8 mouse cellular contexts compared by ENCODE assay signal in the genomic region with DNA sequence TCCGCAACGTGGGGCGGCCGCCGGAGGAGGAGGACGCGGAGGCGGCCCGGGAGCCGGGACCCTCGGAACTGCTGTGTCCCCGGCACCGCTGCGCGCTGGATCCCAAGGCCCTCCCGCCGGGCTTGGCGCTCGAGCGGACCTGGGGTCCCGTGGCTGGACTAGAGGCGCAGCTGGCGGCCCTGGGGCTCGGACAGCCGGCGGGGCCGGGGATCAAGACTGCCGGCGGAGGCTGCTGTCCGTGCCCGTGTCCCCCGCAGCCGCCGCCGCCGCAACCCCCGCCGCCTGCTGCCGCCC. TPM values are rescaled to one million over a fixed set of nuclear protein-coding genes. Genes with fewer than 3 reads are reported as not detected.
DNase-seq lines count a peak whose midpoint lies in the region; ATAC-seq and TF ChIP-seq lines count a peak whose summit lies in the region.

No protein-coding gene starts in this region.

- H3K4me3 ChIP-seq in layer of hippocampus, adult 2 months: peak overlapping the region; percentile 77
- peak overlapping the region; percentile 70 for H3K4me3 ChIP-seq in embryonic facial prominence, embryonic 15.5 days (replicated peaks)
- peak overlapping the region; percentile 84 for H3K4me3 ChIP-seq in intestine, embryonic 14.5 days (ENCODE audit: low read depth, low read length)
- peak overlapping the region; percentile 97 for H3K4me3 ChIP-seq in lung, postnatal 0 days (ENCODE audit: low read depth, low read length)
- H3K4me3 ChIP-seq in stomach, postnatal 0 days (ENCODE audit: low read depth, low read length): peak overlapping the region; percentile 93

- H3K36me3 ChIP-seq in embryonic facial prominence, embryonic 15.5 days: no peaks in the 10 kb centered on the region
- no peaks in the 10 kb centered on the region for H3K36me3 ChIP-seq in intestine, embryonic 14.5 days (ENCODE audit: control insufficient read depth, insufficient read depth, low read length)
- no peaks in the 10 kb centered on the region for H3K36me3 ChIP-seq in lung, postnatal 0 days (ENCODE audit: insufficient read depth, low read length)
- H3K36me3 ChIP-seq in stomach, postnatal 0 days (ENCODE audit: control insufficient read depth, insufficient read depth, low read length): no peaks in the 10 kb centered on the region

- under 1% methylated on average over 30 of the region's 39 CpGs for WGBS in embryonic facial prominence, embryonic 15.5 days
- WGBS in intestine, embryonic 14.5 days: under 1% methylated on average over 35 of the region's 39 CpGs
- WGBS in lung, postnatal 0 days: 6% methylated on average over 10 of the region's 39 CpGs
- under 1% methylated on average over 21 of the region's 39 CpGs for WGBS in stomach, postnatal 0 days

- H3K4me1 ChIP-seq in embryonic facial prominence, embryonic 15.5 days: peaks cover 36% of the 10 kb centered on the region
- H3K4me1 ChIP-seq in intestine, embryonic 14.5 days (replicated peaks; ENCODE audit: control insufficient read depth, insufficient read depth, low read length): peaks cover 19% of the 10 kb centered on the region
- H3K4me1 ChIP-seq in lung, postnatal 0 days (ENCODE audit: insufficient read depth, low read depth, low read length): peaks cover 16% of the 10 kb centered on the region; the same call in 1 of the 2 replicates
- no peaks in the 10 kb centered on the region for H3K4me1 ChIP-seq in stomach, postnatal 0 days (replicated peaks; ENCODE audit: control insufficient read depth, insufficient read depth)

- peak in 1 of 2 experiments; percentile 28 for DNase-seq in layer of hippocampus, adult 2 months (ENCODE audit: low spot score in 2 of 2)
- DNase-seq in layer of hippocampus, adult 9-11 months: no peak
- peak; percentile 28 for DNase-seq in MN1 (ENCODE audit: low spot score)
- no peak for DNase-seq in intestine, embryonic 14.5 days (ENCODE audit: low spot score)
- DNase-seq in lung, postnatal 0 days (ENCODE audit: low spot score): peak; percentile 38
- DNase-seq in stomach, postnatal 0 days (ENCODE audit: low spot score): peak; percentile 52
- no peak for DNase-seq in layer of hippocampus, adult 9-10 months (ENCODE audit: low spot score)

- TF ChIP-seq EP300 in lung, postnatal 0 days (IDR thresholded peaks at IDR 0.05): no peak
- no peak for TF ChIP-seq EP300 in stomach, postnatal 0 days (optimal IDR thresholded peaks at IDR 0.05)

- TF ChIP-seq CTCF in layer of hippocampus, adult 2 months (conservative IDR thresholded peaks at IDR 0.05): no peak
- TF ChIP-seq CTCF in lung, postnatal 0 days (IDR thresholded peaks at IDR 0.05): no peak
- TF ChIP-seq CTCF in stomach, postnatal 0 days (IDR thresholded peaks at IDR 0.05; ENCODE audit: low read depth): no peak

- peak overlapping the region; percentile 80 for H3K4me2 ChIP-seq in embryonic facial prominence, embryonic 15.5 days (replicated peaks)
- peak overlapping the region; percentile 72 for H3K4me2 ChIP-seq in intestine, embryonic 14.5 days (ENCODE audit: low read length)
- H3K4me2 ChIP-seq in lung, postnatal 0 days (replicated peaks; ENCODE audit: low read depth, low read length): peak overlapping the region; percentile 92
- H3K4me2 ChIP-seq in stomach, postnatal 0 days (replicated peaks; ENCODE audit: low read depth): peak overlapping the region; percentile 89

- H3K9ac ChIP-seq in embryonic facial prominence, embryonic 15.5 days: peak overlapping the region; percentile 97
- peak overlapping the region; percentile 85 for H3K9ac ChIP-seq in intestine, embryonic 14.5 days (ENCODE audit: low read length)
- H3K9ac ChIP-seq in lung, postnatal 0 days (replicated peaks; ENCODE audit: low read depth): peak overlapping the region; percentile 94
- peak overlapping the region; percentile 96 for H3K9ac ChIP-seq in stomach, postnatal 0 days (ENCODE audit: low read length)

- H3K27me3 ChIP-seq in embryonic facial prominence, embryonic 15.5 days: no peaks in the 10 kb centered on the region
- no peaks in the 10 kb centered on the region for H3K27me3 ChIP-seq in intestine, embryonic 14.5 days (replicated peaks; ENCODE audit: control insufficient read depth, insufficient read depth, low read length)
- H3K27me3 ChIP-seq in lung, postnatal 0 days (replicated peaks; ENCODE audit: insufficient read depth, low read length): no peaks in the 10 kb centered on the region
- no peaks in the 10 kb centered on the region for H3K27me3 ChIP-seq in stomach, postnatal 0 days (ENCODE audit: control insufficient read depth, insufficient read depth, low read length)

- peak overlapping the region; percentile 94 for H3K27ac ChIP-seq in layer of hippocampus, adult 2 months
- H3K27ac ChIP-seq in embryonic facial prominence, embryonic 15.5 days (replicated peaks): peak overlapping the region; percentile 76
- H3K27ac ChIP-seq in intestine, embryonic 14.5 days (ENCODE audit: low read depth): peak overlapping the region; percentile 52
- H3K27ac ChIP-seq in lung, postnatal 0 days (ENCODE audit: low read length): peak overlapping the region; percentile 88
- peak overlapping the region; percentile 86 for H3K27ac ChIP-seq in stomach, postnatal 0 days (replicated peaks)

- H3K9me3 ChIP-seq in embryonic facial prominence, embryonic 15.5 days (replicated peaks): no peaks in the 10 kb centered on the region
- H3K9me3 ChIP-seq in intestine, embryonic 14.5 days (ENCODE audit: control insufficient read depth, low read length): no peaks in the 10 kb centered on the region
- no peaks in the 10 kb centered on the region for H3K9me3 ChIP-seq in lung, postnatal 0 days (ENCODE audit: low read length)
- H3K9me3 ChIP-seq in stomach, postnatal 0 days (ENCODE audit: control insufficient read depth, low read length): no peaks in the 10 kb centered on the region

- no peak; the same call in none of the 2 replicates for ATAC-seq in embryonic facial prominence, embryonic 15.5 days (ENCODE audit: insufficient number of reproducible peaks, low FRiP score, low TSS enrichment, low read depth)
- no peak; the same call in 1 of the 2 replicates for ATAC-seq in intestine, embryonic 14.5 days (replicated peaks; ENCODE audit: low FRiP score, low TSS enrichment, low read depth)
- ATAC-seq in lung, postnatal 0 days: peak; percentile 37
- peak; percentile 27 for ATAC-seq in stomach, postnatal 0 days (ENCODE audit: low FRiP score, low TSS enrichment)

RNA-seq across cellular contexts. Expression of gene Socs7, which starts 0.2 kb away (rescaled TPM):
- 10 to 100 TPM; 79.5 to 79.7 TPM for total RNA-seq in layer of hippocampus, adult 2 months (2021)
- polyA plus RNA-seq in embryonic facial prominence, embryonic 15.5 days (2015; fragmentation: Nextera tagmentation; extraction: Ambion mirVana): 4.8 TPM in 2 replicates
- 2.1 and 2.5 TPM in 2 replicates for polyA plus RNA-seq in intestine, embryonic 14.5 days (2014; fragmentation: Nextera tagmentation; extraction: Ambion mirVana)
- 2.4 and 2.5 TPM in 2 replicates for polyA plus RNA-seq in lung, postnatal 0 days (2015; fragmentation: Nextera tagmentation; extraction: Ambion mirVana)
- polyA plus RNA-seq in stomach, postnatal 0 days (2015; fragmentation: Nextera tagmentation; extraction: Ambion mirVana): 1.3 and 1.7 TPM in 2 replicates

RNA-seq across cellular contexts. Expression of gene Gpr179, which starts 10.7 kb away (rescaled TPM):
- under 1 TPM; 0.20 to 0.33 TPM for total RNA-seq in layer of hippocampus, adult 2 months (2021)
- polyA plus RNA-seq in embryonic facial prominence, embryonic 15.5 days (2015; fragmentation: Nextera tagmentation; extraction: Ambion mirVana): 0.05 and 0.18 TPM in 2 replicates
- 0.11 and 0.15 TPM in 2 replicates for polyA plus RNA-seq in intestine, embryonic 14.5 days (2014; fragmentation: Nextera tagmentation; extraction: Ambion mirVana)
- 0.23 and 0.24 TPM in 2 replicates for polyA plus RNA-seq in lung, postnatal 0 days (2015; fragmentation: Nextera tagmentation; extraction: Ambion mirVana)
- 0.17 and 0.23 TPM in 2 replicates for polyA plus RNA-seq in stomach, postnatal 0 days (2015; fragmentation: Nextera tagmentation; extraction: Ambion mirVana)

RNA-seq across cellular contexts. Expression of gene Mrpl45, which starts 47.1 kb away (rescaled TPM):
- total RNA-seq in layer of hippocampus, adult 2 months (2021): 10 to 100 TPM; 24.9 to 30.3 TPM
- 36.8 and 43.6 TPM in 2 replicates for polyA plus RNA-seq in embryonic facial prominence, embryonic 15.5 days (2015; fragmentation: Nextera tagmentation; extraction: Ambion mirVana)
- 52.1 and 55.5 TPM in 2 replicates for polyA plus RNA-seq in intestine, embryonic 14.5 days (2014; fragmentation: Nextera tagmentation; extraction: Ambion mirVana)
- polyA plus RNA-seq in lung, postnatal 0 days (2015; fragmentation: Nextera tagmentation; extraction: Ambion mirVana): 19.2 and 22.4 TPM in 2 replicates
- polyA plus RNA-seq in stomach, postnatal 0 days (2015; fragmentation: Nextera tagmentation; extraction: Ambion mirVana): 28.2 and 28.8 TPM in 2 replicates

RNA-seq across cellular contexts. Expression of gene Arhgap23, which starts 52.7 kb away (rescaled TPM):
- total RNA-seq in layer of hippocampus, adult 2 months (2021): 10 to 100 TPM; 66.0 to 74.1 TPM
- polyA plus RNA-seq in embryonic facial prominence, embryonic 15.5 days (2015; fragmentation: Nextera tagmentation; extraction: Ambion mirVana): 9.6 and 10.4 TPM in 2 replicates
- polyA plus RNA-seq in intestine, embryonic 14.5 days (2014; fragmentation: Nextera tagmentation; extraction: Ambion mirVana): 5.0 and 5.1 TPM in 2 replicates
- 7.0 and 8.4 TPM in 2 replicates for polyA plus RNA-seq in lung, postnatal 0 days (2015; fragmentation: Nextera tagmentation; extraction: Ambion mirVana)
- 4.3 and 4.6 TPM in 2 replicates for polyA plus RNA-seq in stomach, postnatal 0 days (2015; fragmentation: Nextera tagmentation; extraction: Ambion mirVana)

Comparison
In these comparisons a context has a peak if more than half of its experiments do, and no peak if none do; other contexts are left out.
1. DNase-seq: peak in MN1 (single experiment), lung, postnatal 0 days (single experiment) and stomach, postnatal 0 days (single experiment); none in layer of hippocampus, adult 9-11 months (single experiment), intestine, embryonic 14.5 days (single experiment) and layer of hippocampus, adult 9-10 months (single experiment).
2. ATAC-seq: peak in lung, postnatal 0 days (single experiment) and stomach, postnatal 0 days (single experiment); none in embryonic facial prominence, embryonic 15.5 days (single experiment) and intestine, embryonic 14.5 days (single experiment).
3. Peak in every context shown above with its lines, with median percentiles within 50 percentile points of each other: H3K27ac ChIP-seq, H3K4me3 ChIP-seq, H3K4me2 ChIP-seq and H3K9ac ChIP-seq.